Mouse (Mus musculus) bone marrow macrophage, adult 2 months (primary cell): ENCODE measurements around the gene Gm815.

ENCODE experiments used
- CTCF ChIP-seq: IDR thresholded peaks from 2 replicates; pipeline ENCODE4 v1.5.1; 2012; ENCODE audit warnings: low read depth, mild to moderate bottlenecking, low read length, moderate library complexity
- POLR2A ChIP-seq: IDR thresholded peaks from 2 replicates; pipeline ENCODE4 v1.6.1; 2012; ENCODE audit warnings: mild to moderate bottlenecking, low read depth, low read length, borderline replicate concordance

GRCm38 (mm10) chr19:26871096-26871495 is 14.6 kb upstream of the Gm815 start:
- TF ChIP-seq POLR2A (no peak), CTCF (no peak)
